8 mouse cellular contexts compared by ENCODE assay signal in genomic region chr11:80562479-80562878, GRCm38 (mm10).
DNase-seq lines count a peak whose midpoint lies in the region; ATAC-seq and TF ChIP-seq lines count a peak whose summit lies in the region.

No protein-coding gene starts in this region.

- H3K9ac ChIP-seq in midbrain, embryonic 15.5 days = no peak overlapping the region
- H3K9ac ChIP-seq in midbrain, embryonic 13.5 days (replicated peaks) = no peak overlapping the region

- intact Hi-C loops in gastrocnemius, adult 2 months (cut with DNase I) = no loop called here

- ATAC-seq in midbrain, embryonic 15.5 days (replicated peaks) = no peak
- no peak for ATAC-seq in midbrain, embryonic 13.5 days

- no peaks in the 10 kb centered on the region for H3K9me3 ChIP-seq in midbrain, embryonic 15.5 days
- no peaks in the 10 kb centered on the region for H3K9me3 ChIP-seq in midbrain, embryonic 13.5 days

- H3K27me3 ChIP-seq in midbrain, embryonic 15.5 days (replicated peaks) = no peaks in the 10 kb centered on the region
- no peaks in the 10 kb centered on the region for H3K27me3 ChIP-seq in midbrain, embryonic 13.5 days

- DNase-seq in gastrocnemius, adult 2 months = no peak
- DNase-seq in gastrocnemius, postnatal 25 days = no peak
- peak; percentile 4 to 38 for DNase-seq in kidney, postnatal 36 days
- DNase-seq in thymus, postnatal 10 days (ENCODE audit: low spot score in 2 of 2) = peak; percentile 52 to 71
- no peak for DNase-seq in gastrocnemius, adult 8-10 months (ENCODE audit: low spot score in 2 of 2)
- DNase-seq in layer of hippocampus, adult 9-11 months = no peak

- H3K4me1 ChIP-seq in midbrain, embryonic 15.5 days = peaks cover 26% of the 10 kb centered on the region
- peaks cover 20% of the 10 kb centered on the region; the same call in 1 of the 2 replicates for H3K4me1 ChIP-seq in midbrain, embryonic 13.5 days (replicated peaks)

- no peak overlapping the region for H3K4me2 ChIP-seq in midbrain, embryonic 15.5 days
- no peak overlapping the region for H3K4me2 ChIP-seq in midbrain, embryonic 13.5 days (replicated peaks)

- no peaks in the 10 kb centered on the region for H3K36me3 ChIP-seq in midbrain, embryonic 15.5 days (replicated peaks)
- H3K36me3 ChIP-seq in midbrain, embryonic 13.5 days = no peaks in the 10 kb centered on the region

- H3K4me3 ChIP-seq in gastrocnemius, adult 2 months = no peak overlapping the region
- no peak overlapping the region for H3K4me3 ChIP-seq in midbrain, embryonic 15.5 days
- no peak overlapping the region for H3K4me3 ChIP-seq in midbrain, embryonic 13.5 days (replicated peaks)

- TF ChIP-seq CTCF in gastrocnemius, adult 2 months (IDR thresholded peaks at IDR 0.05) = peak; percentile 40

- no peak overlapping the region for H3K27ac ChIP-seq in gastrocnemius, adult 2 months
- 0 out of 2 replicates have a peak overlapping the region, but pooled peaks have one; percentile 17 for H3K27ac ChIP-seq in midbrain, embryonic 15.5 days
- H3K27ac ChIP-seq in midbrain, embryonic 13.5 days = no peak overlapping the region

- WGBS in midbrain, embryonic 15.5 days = 37% methylated on average over 3 of the region's 3 CpGs
- WGBS in midbrain, embryonic 13.5 days = 47% methylated on average over 3 of the region's 3 CpGs

Comparison
In these comparisons a context has a peak if more than half of its experiments do, and no peak if none do; other contexts are left out.
1. DNase-seq: peak in kidney, postnatal 36 days (2 of 2) and thymus, postnatal 10 days (2 of 2); none in gastrocnemius, adult 2 months (single experiment), gastrocnemius, postnatal 25 days (single experiment), gastrocnemius, adult 8-10 months (0 of 2) and layer of hippocampus, adult 9-11 months (single experiment).